Mouse (Mus musculus): ENCODE measurements at regions not wholly inside any gene's neighbourhood (a gene's known extent, or its start where the extent isn't known, plus 50 kb on each side); places are given as distances from the start of the nearest gene placed in this dataset.
A peak's percentile ranks its signal among the peaks of the same experiment; 100 is the strongest.

DNA sequence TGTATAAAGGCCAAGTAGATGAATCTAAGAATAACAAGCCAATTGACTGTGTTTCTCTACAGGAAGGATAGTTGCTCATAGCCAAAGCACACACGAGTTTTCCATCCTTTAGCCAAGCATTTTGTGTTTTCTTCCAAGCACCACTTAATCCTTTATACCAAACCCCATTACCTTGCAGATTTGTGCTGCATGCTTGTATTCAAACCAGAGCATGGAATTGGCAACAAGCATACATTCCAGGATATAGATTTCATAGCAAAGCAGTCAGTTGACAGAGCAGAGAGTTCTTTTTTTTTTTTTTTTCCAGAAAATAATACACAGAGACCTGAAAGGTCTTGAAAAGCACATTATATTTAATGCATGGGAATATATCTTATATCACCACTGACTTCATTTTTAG lies 169.9 kb downstream of the Pom121l12 start:
- DNase-seq, result no peak

GRCm38 (mm10) chr11:14769448-14770357 lies 170.6 kb downstream of the Pom121l12 start:
- no peak for DNase-seq

DNA sequence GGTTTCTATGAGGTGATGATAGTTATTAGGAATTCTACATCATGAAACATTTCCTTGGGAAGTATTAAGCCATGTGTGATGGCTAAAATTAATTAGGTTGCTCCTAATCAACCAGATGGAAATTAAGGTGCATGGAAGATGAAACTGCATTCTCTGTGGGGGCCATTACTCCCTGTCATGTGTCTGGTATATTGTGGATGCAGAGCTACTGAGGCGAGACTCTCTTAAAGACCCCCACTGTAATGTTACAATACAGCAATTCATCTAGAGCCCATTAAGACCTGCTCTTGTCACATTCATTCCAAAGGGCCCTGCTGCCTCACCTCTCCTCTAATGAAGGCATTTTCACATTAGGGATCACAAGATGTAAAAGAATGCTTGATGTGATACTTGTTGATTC lies 199.2 kb downstream of the Pom121l12 start:
- DNase-seq, result no peak

DNA sequence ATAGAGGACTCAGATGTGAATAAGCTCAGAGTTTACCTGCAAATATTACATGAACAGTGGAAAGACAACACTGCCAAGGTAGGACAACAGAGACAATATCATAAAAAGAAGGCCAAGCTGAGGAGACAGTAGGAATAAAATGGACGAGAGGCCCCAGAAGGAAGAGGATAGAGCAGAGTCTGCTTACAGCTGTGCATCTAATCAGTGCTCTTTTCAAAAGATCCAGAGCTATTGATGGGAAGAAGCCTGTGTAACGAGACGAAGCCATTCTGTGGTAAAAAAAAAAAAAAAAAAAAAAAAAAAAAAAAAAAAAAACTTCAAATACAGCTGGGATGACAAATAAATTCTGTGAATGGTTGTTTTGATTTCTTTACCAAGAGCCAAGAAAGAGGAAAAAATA lies 200.2 kb downstream of the Pom121l12 start:
- DNase-seq, result no peak

DNA sequence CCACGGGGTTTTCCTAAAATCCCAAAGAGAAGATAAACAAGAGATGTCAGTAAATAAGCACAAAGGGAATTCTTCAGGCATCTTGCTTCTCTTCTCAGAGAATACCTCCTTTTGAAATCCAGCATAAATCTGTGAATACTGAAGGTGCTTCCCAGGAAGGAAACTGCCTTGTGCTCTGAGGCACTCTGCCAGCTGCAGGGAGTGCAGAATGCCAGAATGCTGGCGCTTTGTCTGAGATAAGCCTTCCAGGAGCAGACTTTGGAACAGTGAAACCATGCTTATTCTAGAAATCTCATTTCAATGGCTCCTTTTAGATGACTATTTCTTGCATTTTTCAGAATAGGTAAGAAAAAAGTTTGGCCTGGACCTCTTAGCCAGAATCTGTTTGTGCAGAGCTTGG lies 219.9 kb downstream of the Pom121l12 start:
- DNase-seq, result peak; percentile 20

Measured in right cerebral cortex, adult 18-20 months (tissue).